Mouse (Mus musculus): ENCODE data around the gene Kel. TPM values are rescaled to one million over a fixed set of nuclear protein-coding genes. Genes with fewer than 3 reads are reported as not detected.

The Kel gene
- total and polyA plus RNA-seq, 2 experiments from 2014 or later = 0.22 TPM; not detected in 1

DNA sequence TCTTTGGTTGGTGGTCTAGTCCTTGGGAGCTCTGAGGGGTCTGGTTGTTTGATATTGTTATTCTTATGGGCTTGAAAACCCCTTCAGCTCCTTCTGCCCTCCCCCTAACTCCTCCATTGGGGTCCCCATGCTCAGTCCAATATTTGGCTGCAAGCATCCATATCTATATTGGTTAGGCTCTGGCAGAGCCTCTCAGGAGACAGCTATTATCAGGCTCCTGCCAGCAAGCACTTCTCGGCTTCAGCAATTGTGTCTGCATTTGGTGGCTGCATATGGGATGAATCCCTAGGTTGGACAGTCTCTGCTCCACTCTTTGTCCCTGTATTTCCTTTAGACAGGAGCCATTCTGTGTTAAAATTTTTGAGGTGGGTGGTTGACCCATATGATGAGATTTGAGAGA, 6.1 kb upstream of the Kel start:
- Histone ChIP-seq H3K4me1 (ENCODE audit: insufficient read depth, low read length) (no peaks in the 10 kb centered on the region), H3K4me2 (ENCODE audit: low read depth, low read length, poor library complexity, severe bottlenecking) (no peak overlapping the region), H3K4me3 (ENCODE audit: low read depth, low read length) (no peak overlapping the region), H3K36me3 (ENCODE audit: insufficient read depth, low read length) (no peaks in the 10 kb centered on the region), H3K27me3 (ENCODE audit: insufficient read depth, low read length) (no peaks in the 10 kb centered on the region), H3K27ac (ENCODE audit: low read depth, low read length) (no peak overlapping the region), H3K9me3 (ENCODE audit: low read length) (no peaks in the 10 kb centered on the region), H3K9ac (replicated peaks; ENCODE audit: low read length, poor library complexity, severe bottlenecking) (no peak overlapping the region)
- DNase-seq (ENCODE audit: low spot score) (no peak), ATAC-seq (ENCODE audit: low FRiP score) (no peak)
- no peak for TF ChIP-seq CTCF (IDR thresholded peaks at IDR 0.05)
- WGBS = 75% methylated on average over 1 of the region's 1 CpGs

DNA sequence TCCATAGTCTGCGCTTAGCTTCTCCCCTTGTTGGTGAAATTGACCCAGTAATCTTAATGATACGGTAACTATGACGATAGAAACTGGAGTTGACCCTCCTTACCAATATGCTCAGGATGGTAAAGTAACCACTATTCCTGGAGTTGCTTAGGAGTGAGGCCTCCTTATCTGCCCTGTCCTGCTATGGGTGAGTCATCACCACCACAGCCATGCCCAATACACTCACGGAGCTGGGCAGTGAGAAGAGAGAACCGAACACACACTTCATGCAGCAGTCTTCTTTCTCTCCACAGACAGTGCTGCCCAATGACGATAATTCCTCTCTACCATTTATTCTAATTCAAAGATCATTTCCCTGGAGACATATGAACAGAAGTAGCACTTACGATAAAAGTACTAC, 2.1 kb upstream of the Kel start:
- ATAC-seq (ENCODE audit: low FRiP score) (no peak), DNase-seq (ENCODE audit: low spot score) (no peak)
- Histone ChIP-seq H3K9me3 (ENCODE audit: low read length) (no peaks in the 10 kb centered on the region), H3K4me3 (ENCODE audit: low read depth, low read length) (no peak overlapping the region), H3K36me3 (ENCODE audit: insufficient read depth, low read length) (no peaks in the 10 kb centered on the region), H3K4me2 (ENCODE audit: low read depth, low read length, poor library complexity, severe bottlenecking) (no peak overlapping the region), H3K27ac (ENCODE audit: low read depth, low read length) (no peak overlapping the region), H3K4me1 (ENCODE audit: insufficient read depth, low read length) (no peaks in the 10 kb centered on the region), H3K27me3 (ENCODE audit: insufficient read depth, low read length) (no peaks in the 10 kb centered on the region), H3K9ac (replicated peaks; ENCODE audit: low read length, poor library complexity, severe bottlenecking) (no peak overlapping the region)
- WGBS = 92% methylated on average over 7 of the region's 7 CpGs
- no peak for TF ChIP-seq CTCF (IDR thresholded peaks at IDR 0.05)

DNA sequence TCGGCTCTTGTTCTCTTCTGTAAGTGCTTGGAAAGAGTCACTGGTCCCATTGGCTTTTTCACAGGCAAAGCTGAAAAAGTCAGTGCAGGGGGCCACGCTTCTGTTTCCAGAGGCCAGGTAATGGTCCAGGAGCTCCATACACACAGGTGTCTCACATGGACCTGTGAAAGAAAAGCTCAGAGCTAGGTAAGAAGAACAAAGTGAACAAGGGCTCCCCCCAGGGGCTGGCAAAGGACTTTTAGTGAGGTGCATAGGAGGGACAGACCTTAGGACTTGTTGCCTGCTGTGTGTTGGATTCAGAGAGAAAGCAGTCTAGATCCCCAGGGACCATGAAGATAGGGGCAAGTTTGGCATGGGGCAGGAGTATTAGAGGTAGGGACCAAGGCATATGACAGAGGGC, 1.2 kb downstream of the Kel start:
- 74% methylated on average over 2 of the region's 2 CpGs for WGBS
- no peak overlapping the region for H3K9ac ChIP-seq (replicated peaks; ENCODE audit: low read length, poor library complexity, severe bottlenecking)
- DNase-seq (ENCODE audit: low spot score) = no peak

DNA sequence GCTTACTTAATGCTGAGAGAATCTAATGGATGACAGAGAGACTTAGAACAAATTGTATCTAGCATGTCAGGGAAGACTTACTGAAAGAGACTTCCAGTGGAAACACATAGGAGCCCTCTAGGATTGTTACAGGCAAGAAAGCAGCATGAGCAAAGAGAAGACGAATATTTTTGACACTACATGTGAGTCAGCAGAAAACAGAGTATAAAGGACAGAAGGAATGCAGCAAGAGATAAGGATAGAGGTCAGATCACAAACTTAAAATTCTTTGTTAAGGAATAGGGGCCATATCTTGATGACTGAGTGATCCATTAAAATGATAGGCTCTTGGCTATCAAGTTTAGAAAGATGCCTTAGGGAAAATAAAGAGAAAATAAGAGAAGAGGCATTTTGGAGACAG, 2.9 kb downstream of the Kel start:
- Histone ChIP-seq H3K4me2 (ENCODE audit: low read depth, low read length, poor library complexity, severe bottlenecking) (no peak overlapping the region), H3K4me3 (ENCODE audit: low read depth, low read length) (no peak overlapping the region), H3K9ac (replicated peaks; ENCODE audit: low read length, poor library complexity, severe bottlenecking) (no peak overlapping the region), H3K4me1 (ENCODE audit: insufficient read depth, low read length) (no peaks in the 10 kb centered on the region), H3K27ac (ENCODE audit: low read depth, low read length) (no peak overlapping the region), H3K9me3 (ENCODE audit: low read length) (no peaks in the 10 kb centered on the region), H3K27me3 (ENCODE audit: insufficient read depth, low read length) (no peaks in the 10 kb centered on the region), H3K36me3 (ENCODE audit: insufficient read depth, low read length) (no peaks in the 10 kb centered on the region)
- ATAC-seq (ENCODE audit: low FRiP score) (no peak), DNase-seq (ENCODE audit: low spot score) (no peak)
- WGBS = 78% methylated on average over 1 of the region's 1 CpGs
- no peak for TF ChIP-seq CTCF (IDR thresholded peaks at IDR 0.05)

More for the DNA sequence above, 1.2 kb downstream of the Kel start:
- H3K27ac ChIP-seq (ENCODE audit: low read depth, low read length) = no peak overlapping the region
- no peak for ATAC-seq (ENCODE audit: low FRiP score)
- H3K9me3 ChIP-seq (ENCODE audit: low read length) = no peaks in the 10 kb centered on the region
- TF ChIP-seq CTCF (IDR thresholded peaks at IDR 0.05) = no peak
- no peak overlapping the region for H3K4me2 ChIP-seq (ENCODE audit: low read depth, low read length, poor library complexity, severe bottlenecking)
- H3K4me1 ChIP-seq (ENCODE audit: insufficient read depth, low read length) = no peaks in the 10 kb centered on the region
- H3K4me3 ChIP-seq (ENCODE audit: low read depth, low read length) = no peak overlapping the region
- H3K36me3 ChIP-seq (ENCODE audit: insufficient read depth, low read length) = no peaks in the 10 kb centered on the region
- H3K27me3 ChIP-seq (ENCODE audit: insufficient read depth, low read length) = no peaks in the 10 kb centered on the region

DNA sequence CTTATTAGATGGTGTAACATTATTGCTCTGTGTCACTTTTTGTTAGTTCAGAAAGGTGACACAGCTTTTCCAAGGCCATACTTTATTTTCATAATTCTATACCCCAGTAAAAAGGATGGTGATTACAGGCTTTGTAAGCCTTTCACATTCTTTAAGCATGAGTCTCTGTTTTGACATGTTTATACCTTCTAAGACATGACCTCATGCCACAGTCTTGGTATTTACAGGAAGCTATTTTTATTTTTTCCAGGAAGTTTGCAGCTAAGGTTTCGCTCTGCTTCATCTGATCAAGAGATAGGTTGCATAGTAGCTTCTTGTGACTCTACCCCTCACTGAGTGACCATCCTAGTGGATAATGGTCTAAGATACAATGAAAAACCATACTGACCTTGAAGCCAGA, 9.7 kb downstream of the Kel start:
- H3K4me2 ChIP-seq (ENCODE audit: low read depth, low read length, poor library complexity, severe bottlenecking) = no peak overlapping the region
- H3K4me1 ChIP-seq (ENCODE audit: insufficient read depth, low read length) = no peaks in the 10 kb centered on the region
- no peak for TF ChIP-seq CTCF (IDR thresholded peaks at IDR 0.05)
- H3K27ac ChIP-seq (ENCODE audit: low read depth, low read length) = no peak overlapping the region
- no peaks in the 10 kb centered on the region for H3K36me3 ChIP-seq (ENCODE audit: insufficient read depth, low read length)
- DNase-seq (ENCODE audit: low spot score) (no peak), ATAC-seq (ENCODE audit: low FRiP score) (no peak)
- no peak overlapping the region for H3K9ac ChIP-seq (replicated peaks; ENCODE audit: low read length, poor library complexity, severe bottlenecking)
- H3K9me3 ChIP-seq (ENCODE audit: low read length) = no peaks in the 10 kb centered on the region
- H3K4me3 ChIP-seq (ENCODE audit: low read depth, low read length) = no peak overlapping the region
- WGBS = 97% methylated on average over 1 of the region's 1 CpGs
- H3K27me3 ChIP-seq (ENCODE audit: insufficient read depth, low read length) = no peaks in the 10 kb centered on the region

DNA sequence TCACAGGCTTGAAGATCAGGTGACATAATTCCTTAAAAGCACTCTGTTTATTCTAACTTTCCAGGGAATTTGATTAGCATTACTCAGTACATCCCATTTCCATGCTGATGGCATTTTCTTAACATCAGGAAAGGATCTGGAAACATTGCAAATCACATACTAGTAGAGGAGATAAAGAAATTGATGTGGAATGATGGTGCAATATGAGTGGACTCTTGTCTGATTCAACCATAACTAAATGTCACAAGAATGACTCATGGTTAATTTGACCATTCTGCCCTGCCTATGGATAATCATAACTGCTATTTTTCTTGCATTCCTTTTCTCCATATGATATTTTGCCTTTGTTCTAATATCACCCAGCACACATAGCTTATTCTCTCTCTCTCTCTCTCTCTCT, 11.9 kb downstream of the Kel start:
- Histone ChIP-seq H3K4me3 (ENCODE audit: low read depth, low read length) (no peak overlapping the region), H3K27me3 (ENCODE audit: insufficient read depth, low read length) (no peaks in the 10 kb centered on the region), H3K36me3 (ENCODE audit: insufficient read depth, low read length) (no peaks in the 10 kb centered on the region), H3K4me2 (ENCODE audit: low read depth, low read length, poor library complexity, severe bottlenecking) (no peak overlapping the region), H3K9ac (replicated peaks; ENCODE audit: low read length, poor library complexity, severe bottlenecking) (no peak overlapping the region), H3K9me3 (ENCODE audit: low read length) (no peaks in the 10 kb centered on the region), H3K4me1 (ENCODE audit: insufficient read depth, low read length) (no peaks in the 10 kb centered on the region), H3K27ac (ENCODE audit: low read depth, low read length) (no peak overlapping the region)
- DNase-seq (ENCODE audit: low spot score) (no peak), ATAC-seq (ENCODE audit: low FRiP score) (no peak)
- TF ChIP-seq CTCF (IDR thresholded peaks at IDR 0.05) = no peak

DNA sequence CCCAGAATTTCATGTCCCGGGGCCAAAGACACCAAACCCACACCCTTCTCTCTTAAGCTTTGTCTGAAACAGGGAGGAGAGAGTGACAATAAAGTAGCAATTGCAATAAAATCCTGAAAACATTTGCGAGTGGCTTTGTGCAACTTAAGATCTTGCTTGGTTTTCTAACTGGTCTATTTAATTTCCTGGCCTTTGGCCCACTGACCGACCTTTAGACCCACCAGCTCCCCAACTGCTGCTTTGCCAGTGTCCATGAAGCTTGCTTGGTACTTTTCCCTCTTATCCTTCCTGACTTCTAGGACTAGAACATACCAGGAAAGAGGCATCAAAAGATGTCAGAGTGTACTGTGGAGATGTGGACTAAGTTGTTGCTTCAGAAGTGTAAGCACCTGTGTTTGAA, 18.5 kb downstream of the Kel start:
- no peak overlapping the region for H3K4me3 ChIP-seq (ENCODE audit: low read depth, low read length)
- ATAC-seq (ENCODE audit: low FRiP score) (no peak), DNase-seq (ENCODE audit: low spot score) (no peak)
- TF ChIP-seq CTCF (IDR thresholded peaks at IDR 0.05) = no peak
- H3K27me3 ChIP-seq (ENCODE audit: insufficient read depth, low read length) = no peaks in the 10 kb centered on the region
- H3K9ac ChIP-seq (replicated peaks; ENCODE audit: low read length, poor library complexity, severe bottlenecking) = no peak overlapping the region
- 90% methylated on average over 3 of the region's 3 CpGs for WGBS
- no peaks in the 10 kb centered on the region for H3K4me1 ChIP-seq (ENCODE audit: insufficient read depth, low read length)
- H3K9me3 ChIP-seq (ENCODE audit: low read length) = no peaks in the 10 kb centered on the region
- H3K4me2 ChIP-seq (ENCODE audit: low read depth, low read length, poor library complexity, severe bottlenecking) = no peak overlapping the region
- no peaks in the 10 kb centered on the region for H3K36me3 ChIP-seq (ENCODE audit: insufficient read depth, low read length)
- H3K27ac ChIP-seq (ENCODE audit: low read depth, low read length) = no peak overlapping the region

Measured in midbrain, postnatal 0 days (tissue).